Mouse (Mus musculus): ENCODE measurements around the gene Mylk.

DNA sequence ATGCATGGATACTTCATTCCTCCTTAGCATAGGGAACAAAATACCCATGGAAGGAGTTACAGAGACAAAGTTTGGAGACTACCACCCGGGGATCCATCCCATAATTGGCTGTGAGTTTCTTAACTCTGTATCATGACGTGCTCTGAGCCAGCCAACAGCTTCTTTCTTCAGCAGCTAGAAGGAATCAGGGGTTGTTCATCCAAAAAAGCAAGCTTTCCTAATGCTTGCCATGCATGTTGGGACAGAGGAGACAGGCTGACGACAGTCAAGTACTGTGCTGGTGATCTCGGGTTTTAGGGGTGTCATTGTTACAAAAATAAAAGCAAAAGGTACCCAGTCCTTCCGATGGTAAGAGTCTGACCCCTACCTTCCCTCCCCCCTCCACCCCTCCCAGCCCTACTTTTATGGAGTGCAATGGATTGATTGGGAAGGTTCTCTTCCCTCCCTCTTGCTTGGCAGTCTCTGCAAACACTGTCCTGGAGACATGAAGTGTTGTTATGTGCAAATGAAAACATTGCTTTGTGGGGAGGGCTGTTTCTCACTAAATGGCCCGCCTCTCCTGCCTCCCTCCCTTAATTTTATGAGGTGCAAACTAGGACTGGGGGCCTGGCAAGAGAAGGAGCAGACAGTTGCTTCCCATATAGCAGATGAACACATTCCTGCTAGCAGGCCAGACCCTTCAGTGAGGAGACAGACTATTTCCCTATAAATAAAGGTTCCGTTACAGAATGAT lies 153.2 kb downstream of the Mylk start:
- TF ChIP-seq CTCF (IDR thresholded peaks at IDR 0.05; ENCODE audit: insufficient read depth, low read length), result no peak
- no peak for TF ChIP-seq POLR2A (IDR thresholded peaks at IDR 0.05; ENCODE audit: borderline replicate concordance, extremely low read depth, low read depth, low read length)
